Mouse (Mus musculus) testis, adult 2 months (tissue): ENCODE results near the gene Tex52.

Experiments
- CTCF ChIP-seq: fragments of 200-500 bp; IDR thresholded peaks from 2 replicates; pipeline ENCODE4 v1.5.1; 2012; ENCODE audit warnings: low read depth, mild to moderate bottlenecking, inconsistent platforms, low read length, moderate library complexity; ENCODE audit not compliant: control insufficient read depth, insufficient read depth, insufficient replicate concordance
- POLR2A ChIP-seq: fragments of 200-500 bp; IDR thresholded peaks from 2 replicates; pipeline ENCODE4 v1.6.1; 2012; ENCODE audit warnings: low read depth, mild to moderate bottlenecking, inconsistent platforms, low read length, moderate library complexity; ENCODE audit not compliant: control insufficient read depth

DNA sequence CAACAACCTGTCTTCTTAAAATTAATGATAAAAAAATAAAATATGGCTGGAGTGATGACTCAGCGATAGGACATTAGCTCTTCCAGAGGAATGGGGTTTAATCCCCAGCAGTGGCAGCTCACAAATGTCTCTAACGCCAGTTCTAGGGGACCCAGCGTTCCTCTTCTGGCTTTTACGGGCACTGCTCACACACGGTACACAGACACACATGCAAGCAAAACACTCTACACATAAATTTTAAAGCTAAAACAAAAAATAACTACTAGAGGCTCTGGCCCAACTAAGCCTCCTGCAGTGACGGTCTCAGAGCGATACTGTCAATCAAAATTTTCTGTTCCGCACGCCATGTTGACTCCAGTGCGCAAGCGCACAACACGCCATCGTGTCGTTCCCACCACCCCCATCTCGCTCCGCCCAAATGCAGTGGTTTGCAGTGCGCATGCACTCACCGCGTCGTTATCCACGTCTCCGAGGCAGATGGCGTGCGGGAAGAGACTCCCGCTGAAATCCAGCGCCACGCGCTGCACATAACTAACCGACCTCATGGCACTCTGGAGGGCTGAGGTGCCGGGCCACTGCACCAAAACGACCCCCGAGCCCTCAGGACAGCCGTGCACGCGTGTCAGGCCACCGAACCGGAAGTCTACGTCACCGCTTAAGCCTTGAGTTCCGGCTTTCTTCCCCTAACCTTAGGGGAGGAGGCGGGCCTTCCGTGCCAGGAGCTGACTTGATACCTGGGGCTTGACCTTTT lies 49.2 kb downstream of the Tex52 start, which contains the start of gene Itfg2:
- TF ChIP-seq CTCF (no peak), POLR2A (peak; percentile 97)
